Mouse (Mus musculus): ENCODE data around the gene Mrgprd.

The Mrgprd gene

DNA sequence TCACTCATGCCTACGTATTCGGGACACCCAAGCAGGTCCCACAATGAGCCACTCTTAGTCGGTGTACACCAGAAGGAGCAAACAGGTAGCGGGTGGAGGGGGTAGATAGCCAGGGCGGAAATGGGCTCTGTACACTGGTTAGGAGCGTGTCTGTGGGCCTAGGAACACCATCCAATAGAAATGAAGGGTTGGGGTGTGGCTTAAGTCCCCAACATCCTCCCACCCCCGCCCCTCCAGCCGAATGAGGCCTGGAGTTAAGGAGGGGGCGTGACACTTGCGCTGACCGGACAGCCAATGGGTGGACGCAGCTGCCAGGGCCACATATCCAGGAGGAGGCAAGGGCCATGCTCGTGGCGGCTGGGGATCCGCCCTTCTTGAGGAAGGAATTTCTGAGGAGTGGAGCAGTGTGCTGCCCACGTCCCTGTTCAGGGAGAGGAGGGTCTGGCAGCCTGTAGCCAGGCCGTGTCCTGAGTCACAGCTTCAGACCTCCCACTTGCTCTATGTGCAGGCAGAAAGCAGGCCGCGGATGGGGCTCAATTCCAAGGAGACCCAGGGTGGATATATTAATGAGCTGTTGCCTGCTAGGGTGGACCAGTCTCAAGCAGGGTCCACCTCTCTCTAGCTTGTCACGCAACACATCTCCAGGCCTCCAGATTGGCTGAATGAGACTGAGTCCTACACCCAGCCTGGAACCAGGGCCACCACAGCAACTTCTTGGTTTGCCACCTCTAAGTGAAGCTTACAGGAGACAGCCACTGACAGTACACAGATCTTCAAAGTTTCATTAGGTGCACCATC lies 11.9 kb upstream of the Mrgprd start:
- DNase-seq (ENCODE audit: low read depth) = no peak

DNA sequence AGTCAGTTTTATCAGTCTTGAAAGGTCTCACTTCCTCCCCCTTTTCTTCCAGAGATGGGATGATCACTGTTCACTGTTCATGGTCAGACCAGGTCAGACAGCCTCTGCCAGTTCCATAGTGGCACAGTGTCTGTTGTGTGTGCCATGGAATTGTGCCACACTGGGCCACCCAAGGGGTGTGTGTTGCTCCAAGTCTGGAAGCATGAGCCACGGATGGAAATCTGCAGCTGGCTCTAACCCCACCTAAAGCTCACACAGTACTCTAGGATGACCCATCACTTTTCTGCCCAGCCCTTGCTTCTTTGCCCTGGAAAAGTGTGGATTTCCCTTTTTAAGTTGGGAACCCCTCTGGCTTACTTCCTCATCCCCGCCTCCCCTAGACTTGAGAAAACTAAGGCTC lies 10.5 kb upstream of the Mrgprd start:
- no peak for DNase-seq (ENCODE audit: low read depth)

DNA sequence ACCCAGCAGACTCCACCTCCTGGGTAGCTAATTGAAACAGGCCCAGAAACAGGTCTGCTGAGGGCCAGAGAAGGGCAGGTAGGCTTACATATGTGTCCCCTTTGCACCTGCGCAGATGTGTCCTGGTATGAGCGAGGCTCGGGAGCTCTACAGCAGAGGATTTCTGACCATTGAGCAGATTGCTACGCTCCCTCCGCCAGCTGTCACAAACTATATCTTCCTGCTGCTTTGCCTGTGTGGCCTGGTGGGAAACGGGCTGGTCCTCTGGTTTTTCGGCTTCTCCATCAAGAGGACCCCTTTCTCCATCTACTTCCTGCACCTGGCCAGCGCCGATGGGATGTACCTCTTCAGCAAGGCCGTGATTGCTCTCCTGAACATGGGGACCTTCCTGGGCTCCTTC lies 7.0 kb upstream of the Mrgprd start:
- DNase-seq (ENCODE audit: low read depth) = no peak

DNA sequence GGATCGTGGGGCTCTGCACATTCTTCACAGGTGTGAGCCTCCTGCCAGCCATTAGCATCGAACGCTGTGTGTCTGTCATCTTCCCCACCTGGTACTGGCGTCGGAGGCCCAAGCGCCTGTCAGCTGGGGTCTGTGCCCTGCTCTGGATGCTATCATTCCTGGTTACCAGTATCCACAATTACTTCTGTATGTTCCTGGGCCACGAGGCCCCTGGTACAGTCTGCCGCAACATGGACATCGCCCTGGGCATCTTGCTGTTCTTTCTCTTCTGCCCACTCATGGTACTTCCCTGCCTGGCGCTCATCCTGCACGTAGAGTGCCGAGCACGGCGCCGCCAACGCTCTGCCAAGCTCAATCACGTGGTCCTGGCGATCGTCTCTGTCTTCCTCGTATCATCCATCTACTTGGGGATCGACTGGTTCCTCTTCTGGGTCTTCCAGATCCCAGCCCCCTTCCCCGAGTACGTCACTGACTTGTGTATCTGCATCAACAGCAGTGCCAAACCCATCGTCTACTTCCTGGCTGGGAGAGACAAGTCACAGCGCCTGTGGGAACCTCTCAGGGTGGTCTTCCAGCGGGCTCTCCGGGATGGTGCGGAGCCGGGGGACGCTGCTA lies 6.5 kb upstream of the Mrgprd start:
- DNase-seq (ENCODE audit: low read depth) = no peak

DNA sequence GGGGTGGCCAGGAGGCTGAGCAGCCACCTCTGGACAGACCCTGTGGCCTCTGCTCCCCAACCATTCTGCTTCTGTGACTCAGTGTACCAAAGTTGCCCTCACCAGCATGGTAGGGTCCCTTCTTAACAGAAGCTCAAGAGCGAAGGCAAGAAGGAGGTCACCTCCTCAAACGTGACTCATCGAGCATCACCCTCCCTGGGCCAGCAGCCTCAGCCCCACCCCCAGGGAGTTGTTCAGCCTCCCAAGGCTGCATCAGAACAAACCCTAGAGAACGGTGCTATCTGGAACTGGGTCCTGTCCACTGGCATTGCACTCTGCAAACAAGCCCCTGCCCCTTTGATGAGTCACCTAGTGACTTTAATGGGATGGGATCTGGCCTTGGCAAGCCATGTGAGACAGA lies 5.8 kb upstream of the Mrgprd start:
- no peak for DNase-seq (ENCODE audit: low read depth)

DNA sequence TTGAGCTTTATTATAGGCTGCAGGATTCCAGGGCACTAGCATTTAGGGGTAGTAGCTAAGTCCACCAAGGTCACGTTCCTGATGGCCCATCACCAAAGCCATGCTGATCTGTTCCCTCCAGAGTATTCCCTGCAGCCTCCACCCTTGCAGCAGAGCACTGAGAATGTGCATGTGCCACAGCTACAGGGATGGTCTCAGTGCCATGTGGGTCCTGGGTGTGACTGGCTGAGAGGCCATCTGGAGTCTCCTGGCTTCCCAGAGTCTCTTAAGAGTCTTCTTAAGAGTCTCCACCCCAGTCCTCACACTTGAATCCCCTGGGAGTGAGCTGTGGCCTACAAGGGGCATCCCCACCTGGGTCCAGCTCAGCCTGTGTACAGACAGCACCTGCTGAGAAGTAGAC lies 4.8 kb upstream of the Mrgprd start:
- no peak for DNase-seq (ENCODE audit: low read depth)

DNA sequence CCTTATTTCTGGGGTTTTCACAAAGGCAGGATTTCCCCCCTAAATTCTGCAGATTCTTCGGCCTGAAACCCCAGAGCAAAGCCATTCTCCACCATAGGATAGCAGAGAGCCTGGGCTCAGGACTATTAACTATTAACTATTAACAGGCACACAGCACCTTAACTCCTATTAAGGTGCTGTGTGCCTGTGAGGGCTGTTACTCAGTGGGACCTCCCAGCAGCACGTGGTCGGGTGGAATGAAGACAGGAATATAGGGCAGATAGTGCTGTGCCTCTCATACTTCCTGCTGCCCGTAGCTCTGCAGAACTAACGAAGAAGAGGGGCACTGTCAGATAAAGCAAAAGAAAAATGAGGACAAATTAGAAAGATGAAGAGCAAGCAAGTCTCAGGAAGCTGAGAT lies 4.1 kb upstream of the Mrgprd start:
- no peak for DNase-seq (ENCODE audit: low read depth)

DNA sequence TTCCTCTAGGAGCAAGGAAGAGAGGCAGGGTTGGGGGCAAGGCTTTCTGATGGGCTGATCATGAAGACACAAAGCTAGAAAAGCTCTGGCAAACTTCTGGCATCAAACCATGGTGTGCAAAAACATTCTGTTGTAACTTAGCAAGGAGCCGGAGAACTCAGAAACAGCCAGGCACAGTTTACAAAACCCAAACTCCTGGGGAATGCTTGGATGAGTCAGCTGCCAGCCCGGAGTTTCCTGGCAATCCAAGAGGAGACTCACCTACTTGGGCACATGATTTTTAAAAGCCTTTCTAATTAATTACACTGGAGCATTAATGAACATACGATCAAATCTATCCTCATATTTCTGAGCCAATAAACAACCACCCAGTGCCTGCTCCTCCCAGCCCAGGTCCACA lies 2.5 kb upstream of the Mrgprd start:
- no peak for DNase-seq (ENCODE audit: low read depth)

DNA sequence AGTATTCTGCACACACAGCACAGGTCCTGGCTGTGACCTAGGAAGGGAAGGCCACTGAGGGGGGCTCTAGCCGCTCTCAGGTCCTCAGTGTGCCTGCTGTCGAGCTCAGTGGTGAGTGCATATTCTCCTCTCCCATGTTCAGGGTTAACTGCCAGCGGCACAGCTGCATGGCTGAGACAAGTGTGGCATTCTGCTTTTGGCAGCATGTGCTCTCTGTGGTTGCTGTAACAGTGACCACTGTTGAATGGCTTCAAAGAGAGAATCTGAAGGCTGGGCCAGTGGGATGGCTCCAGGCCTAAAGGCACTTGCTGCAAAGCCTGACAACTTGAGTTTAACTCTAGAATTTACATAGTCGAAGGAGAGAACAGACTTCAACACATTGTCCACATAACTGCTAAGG lies 2.9 kb downstream of the Mrgprd start:
- no peak for DNase-seq (ENCODE audit: low read depth)

DNA sequence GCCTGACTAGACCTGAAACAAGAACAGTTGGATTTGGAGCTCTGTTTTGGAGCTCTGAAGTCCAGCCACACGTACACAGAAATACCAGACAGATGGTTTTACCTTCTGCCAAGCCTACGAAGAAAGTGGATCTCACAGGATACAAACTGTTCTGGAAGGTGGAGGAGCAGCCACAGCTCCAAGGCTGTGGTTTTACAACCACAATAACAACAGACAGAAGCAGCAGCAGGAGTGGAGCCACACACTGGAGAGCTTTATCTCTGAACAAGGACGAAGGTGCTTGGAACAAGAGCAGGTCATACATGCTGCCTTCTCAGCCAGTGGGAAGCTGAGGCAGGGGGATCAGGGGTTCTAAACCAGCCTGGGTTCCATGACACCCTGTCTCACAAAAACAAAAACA lies 4.8 kb downstream of the Mrgprd start:
- DNase-seq (ENCODE audit: low read depth) = no peak

DNA sequence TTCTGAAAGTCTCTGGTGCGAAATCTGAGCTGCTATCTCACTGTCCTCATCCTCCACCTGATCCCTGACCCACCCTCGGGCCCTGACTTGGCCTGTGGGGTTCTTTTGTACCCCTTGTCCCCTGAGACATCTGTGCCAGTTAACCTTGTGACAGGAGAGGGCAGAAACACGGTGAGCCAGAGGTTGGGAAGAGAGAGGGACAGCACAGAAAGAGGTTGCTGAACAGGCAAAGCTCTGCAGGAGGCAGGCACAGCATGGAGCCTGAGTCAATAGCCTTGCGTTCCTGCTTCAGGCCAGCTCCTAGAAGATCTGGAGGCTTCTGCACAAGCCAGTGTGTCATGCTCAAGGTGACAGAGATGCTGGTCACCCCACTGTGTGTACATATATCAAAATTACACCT lies 9.0 kb downstream of the Mrgprd start:
- DNase-seq (ENCODE audit: low read depth) = no peak

DNA sequence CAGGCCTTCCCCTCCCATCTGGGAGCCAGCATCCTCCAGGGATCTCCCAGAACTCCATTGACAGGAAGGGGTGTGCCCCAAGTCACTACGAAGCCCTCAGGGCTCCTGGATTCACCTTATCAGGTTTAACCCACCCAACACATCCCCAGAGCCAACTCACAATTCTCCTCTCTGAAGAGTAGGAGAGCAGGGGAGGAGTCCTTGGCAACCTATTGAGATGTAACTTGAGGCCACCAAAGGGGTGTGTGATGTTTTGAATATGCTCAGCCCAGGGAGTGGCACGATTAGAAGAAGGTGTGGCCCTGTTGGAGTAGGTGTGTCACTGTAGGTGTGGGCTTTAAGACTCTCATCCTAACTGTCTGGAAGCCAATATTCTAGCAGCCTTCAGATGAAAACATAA lies 11.1 kb downstream of the Mrgprd start:
- no peak for DNase-seq (ENCODE audit: low read depth)

DNA sequence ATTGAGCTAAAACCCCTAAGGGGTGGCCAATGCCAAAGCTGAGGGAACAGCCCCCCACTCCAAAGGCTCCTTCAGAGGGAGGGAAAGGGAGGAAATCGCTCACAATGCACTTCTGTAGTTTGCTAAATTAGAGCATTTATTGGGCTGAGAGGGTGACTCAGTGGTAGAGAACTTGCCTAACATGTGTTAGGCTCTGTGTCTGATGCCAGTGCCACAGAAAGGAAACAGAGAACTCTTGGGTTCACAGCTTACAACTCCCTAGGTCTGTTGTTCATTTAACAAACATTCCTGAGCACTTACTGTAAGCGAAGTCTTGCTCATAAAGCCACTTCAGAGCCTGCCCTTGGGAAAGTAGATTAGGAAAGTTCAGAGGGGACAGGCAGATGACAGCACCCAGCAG lies 15.3 kb downstream of the Mrgprd start:
- DNase-seq (ENCODE audit: low read depth) = no peak

DNA sequence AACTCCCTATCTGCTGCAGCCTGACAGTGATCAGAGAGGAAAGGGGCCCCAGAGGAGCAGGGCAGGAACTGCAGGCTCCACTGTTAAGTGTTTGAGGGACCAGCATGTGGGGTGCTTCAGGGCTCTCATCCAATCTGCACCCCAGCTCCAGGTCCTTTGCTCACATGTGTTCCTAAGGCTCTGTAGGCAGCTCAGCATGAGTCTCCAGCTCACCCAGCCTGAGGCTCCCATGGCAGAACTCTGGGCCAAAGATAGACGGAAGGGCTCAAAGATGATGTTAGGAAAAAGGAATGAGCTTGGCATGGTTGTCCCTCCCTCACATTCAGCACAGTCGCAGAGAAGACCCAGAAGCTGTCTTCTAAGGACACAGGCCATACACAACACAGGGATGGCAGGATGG lies 16.0 kb downstream of the Mrgprd start:
- DNase-seq (ENCODE audit: low read depth) = no peak

DNA sequence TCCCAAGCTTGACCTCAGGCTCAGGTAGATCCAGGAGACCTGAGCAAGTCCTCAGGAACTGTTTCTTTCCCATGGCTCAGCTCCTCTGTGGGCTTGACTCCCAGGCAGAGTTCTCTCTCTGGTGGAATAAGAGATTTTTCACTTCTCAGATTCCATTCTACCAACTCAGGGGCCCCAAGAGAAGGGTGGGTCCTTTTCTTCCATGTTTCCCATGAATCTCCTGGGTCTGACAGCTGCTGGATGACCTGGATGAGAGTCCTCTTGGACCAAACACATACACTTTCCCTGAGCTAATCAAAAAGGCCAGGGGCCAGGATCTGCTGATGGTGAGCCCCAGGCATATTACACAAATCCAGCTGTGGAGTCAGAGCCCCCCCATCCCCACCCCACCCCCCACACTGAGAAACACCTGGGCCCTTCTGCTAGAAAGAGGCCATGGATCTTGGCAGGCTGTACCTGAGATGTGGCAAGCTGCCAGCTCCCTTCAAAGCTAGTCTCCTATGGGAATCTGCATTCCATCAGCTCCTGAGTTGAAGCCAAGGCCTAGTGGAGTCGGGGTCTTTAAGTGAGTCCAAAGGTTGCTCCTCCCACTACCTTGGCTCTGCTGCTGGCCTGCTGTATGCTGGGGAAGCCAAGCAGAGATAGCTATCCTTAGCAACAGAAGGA lies 17.9 kb downstream of the Mrgprd start:
- DNase-seq (ENCODE audit: low read depth) = no peak

DNA sequence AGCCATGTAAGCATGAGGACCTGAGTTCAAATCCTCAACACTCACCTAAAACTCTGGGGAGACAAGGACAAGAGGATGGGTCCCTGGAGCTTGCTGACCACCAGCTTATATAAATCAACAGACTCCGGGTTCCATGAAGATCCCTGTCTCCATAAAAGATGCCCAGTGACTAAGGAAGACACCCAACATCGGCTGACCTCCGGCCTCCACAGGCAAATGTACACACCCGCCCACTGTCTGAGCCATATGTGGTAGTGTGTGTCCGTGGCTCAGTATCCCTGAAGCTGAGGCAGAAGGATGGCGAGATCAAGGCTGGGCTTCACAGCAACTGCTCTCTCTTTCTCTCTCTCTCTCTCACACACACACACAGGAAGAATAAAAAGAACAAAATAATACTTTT lies 19.3 kb downstream of the Mrgprd start:
- DNase-seq (ENCODE audit: low read depth) = no peak

DNA sequence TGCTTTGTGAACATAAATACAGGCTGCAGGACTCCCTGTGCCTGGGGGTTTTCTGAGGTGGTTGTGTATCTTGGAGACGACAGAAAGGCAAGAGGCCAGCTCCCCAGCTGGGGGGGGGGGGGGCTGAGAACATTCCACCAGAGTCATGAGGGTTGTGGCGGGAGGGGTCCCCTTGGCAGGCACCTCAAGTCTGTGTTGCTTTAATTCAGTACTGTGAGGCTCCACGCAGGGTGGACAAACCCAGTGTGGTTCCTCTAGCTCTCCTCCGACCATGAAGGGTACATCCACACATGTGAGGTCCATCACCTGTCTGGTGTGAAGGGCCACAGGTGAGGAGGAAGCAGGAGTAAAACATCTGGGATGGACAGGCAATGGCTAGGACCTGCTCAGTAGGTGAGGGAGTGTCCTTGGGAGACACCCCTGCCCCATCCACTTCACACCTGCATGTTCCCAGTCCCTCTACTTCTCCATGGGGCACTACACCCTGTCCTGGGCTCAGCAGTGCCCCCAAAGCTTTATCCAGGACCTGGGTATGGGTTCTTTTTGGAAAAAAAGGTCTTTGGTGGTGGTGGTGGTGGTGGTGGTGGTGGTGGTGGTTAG lies 19.9 kb downstream of the Mrgprd start:
- no peak for DNase-seq (ENCODE audit: low read depth)

DNA sequence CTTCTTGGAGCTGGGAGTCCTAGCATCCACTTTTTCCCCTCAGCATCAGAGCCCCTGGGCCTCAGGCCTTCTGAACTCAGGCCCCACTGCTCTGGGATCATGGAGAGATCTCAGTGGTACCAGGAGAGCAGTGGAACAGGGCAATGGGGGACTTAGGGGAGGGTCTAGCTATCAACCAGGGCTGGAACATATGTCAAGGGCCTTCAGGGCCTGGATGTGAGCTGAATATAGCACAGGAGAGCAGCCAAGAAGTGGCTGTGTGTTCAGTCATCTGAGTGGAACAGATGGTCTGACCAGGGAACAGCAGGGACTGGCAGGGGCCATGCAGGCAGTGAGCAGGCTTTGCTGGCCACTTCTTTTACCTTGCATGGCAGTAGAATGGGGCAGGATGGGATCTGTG lies 20.6 kb downstream of the Mrgprd start:
- DNase-seq (ENCODE audit: low read depth) = no peak

DNA sequence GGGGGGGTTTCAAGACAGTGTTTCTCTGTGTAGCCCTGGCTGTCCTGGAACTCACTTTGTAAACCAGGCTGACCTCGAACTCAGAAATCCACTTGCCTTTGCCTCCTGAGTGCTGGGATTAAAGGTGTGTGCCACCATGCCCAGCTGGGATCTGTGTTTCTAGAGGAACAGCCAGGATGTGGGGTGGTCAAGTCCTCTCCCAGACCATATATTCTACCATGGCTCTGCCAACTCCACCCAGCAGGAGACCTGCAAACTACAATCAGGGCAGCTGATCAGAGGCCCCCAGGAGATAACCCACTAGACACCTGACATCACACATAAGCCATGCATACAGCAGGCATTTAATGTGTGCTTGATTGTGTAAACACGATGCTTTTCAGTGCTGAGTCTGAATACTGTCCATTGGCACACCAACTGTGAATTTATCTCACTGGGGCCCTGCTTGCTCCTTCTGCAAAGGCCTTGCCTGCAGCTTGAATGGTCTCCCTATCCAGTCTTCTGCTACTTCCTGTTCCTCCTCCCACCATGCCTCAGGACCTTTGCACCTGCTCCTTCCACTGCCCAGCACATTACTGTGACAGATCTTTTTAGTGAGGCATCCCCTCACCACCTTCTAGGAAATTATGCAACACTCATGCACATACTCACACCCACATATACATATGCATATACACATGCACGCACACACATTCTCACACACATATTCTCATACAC lies 21.1 kb downstream of the Mrgprd start:
- DNase-seq (ENCODE audit: low read depth) = no peak

DNA sequence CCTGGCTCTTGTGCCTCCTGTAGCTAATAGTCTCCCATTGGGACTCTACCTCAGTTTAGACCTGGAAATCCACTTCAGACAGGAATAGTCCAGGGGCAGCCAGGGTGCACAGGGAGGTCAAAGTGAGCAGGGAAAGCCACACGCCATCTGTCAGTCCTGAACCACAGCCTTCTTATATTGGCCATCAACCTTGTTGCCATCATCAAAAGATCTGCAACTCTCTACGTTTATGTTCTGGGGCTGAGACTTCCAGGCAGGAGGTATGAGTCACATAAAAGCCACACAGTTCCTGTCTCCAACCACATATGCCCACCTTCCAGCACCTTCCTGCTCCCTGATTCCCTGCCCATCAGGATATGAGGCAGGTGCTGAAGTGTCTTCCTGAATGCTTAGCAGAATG lies 23.3 kb downstream of the Mrgprd start:
- no peak for DNase-seq (ENCODE audit: low read depth)

DNA sequence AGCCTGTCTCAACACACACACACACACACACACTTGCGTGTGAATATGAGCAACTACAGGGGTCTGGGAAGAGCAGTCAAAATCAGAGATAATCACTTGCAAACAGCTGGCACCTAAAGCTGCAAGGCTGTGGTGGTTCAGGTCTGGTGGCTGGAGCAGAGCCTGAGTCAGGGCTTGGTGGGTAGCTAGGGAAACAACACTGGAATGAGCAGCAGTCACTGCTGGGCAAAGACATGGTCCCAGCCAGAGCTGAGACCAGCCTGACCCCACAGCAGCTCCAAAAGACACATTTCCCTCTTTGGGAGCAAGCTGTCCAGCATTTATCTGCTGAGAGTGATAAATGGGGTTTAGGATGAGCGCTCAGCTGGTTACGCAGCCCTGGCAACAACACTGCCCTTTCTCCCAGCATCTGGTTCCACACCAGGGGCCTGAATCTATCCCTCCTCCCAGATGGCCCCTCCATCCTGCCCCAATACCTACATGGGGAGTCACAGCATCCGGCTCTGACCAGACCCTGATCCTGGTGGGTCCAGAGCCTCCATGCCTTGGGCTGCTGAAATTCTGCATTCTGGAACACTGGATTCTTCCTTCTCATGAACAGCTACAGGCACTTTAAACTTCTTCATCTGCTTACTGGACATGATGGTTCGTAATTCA lies 25.7 kb downstream of the Mrgprd start:
- DNase-seq (ENCODE audit: low read depth) = no peak
